ENCODE assay signal across 15 mouse cellular contexts in genomic region chr11:51935636-51936434, GRCm38 (mm10). TPM values are rescaled to one million over a fixed set of nuclear protein-coding genes. Genes with fewer than 3 reads are reported as not detected.
DNase-seq lines count a peak whose midpoint lies in the region; ATAC-seq and TF ChIP-seq lines count a peak whose summit lies in the region.
"Had no signal": no experiment of that assay in that cellular context is flagged by ENCODE, and none has a peak within 500 bp of the region (broad histone marks: within the 10 kb centered on the region; RNA-seq: fewer than 3 reads in every experiment).

No protein-coding gene starts in this region.

- TF ChIP-seq CTCF in intestine, postnatal 0 days (IDR thresholded peaks at IDR 0.05; ENCODE audit: low read depth) = peak; percentile 45; the same call in 1 of the 2 replicates

- H3K4me1 ChIP-seq in intestine, postnatal 0 days (replicated peaks; ENCODE audit: control insufficient read depth, insufficient read depth, low read length) = no peaks in the 10 kb centered on the region
- no peaks in the 10 kb centered on the region for H3K4me1 ChIP-seq in intestine, embryonic 15.5 days (replicated peaks)
- H3K4me1 ChIP-seq: midbrain, embryonic 13.5 days had no signal

- no peaks in the 10 kb centered on the region for H3K9me3 ChIP-seq in intestine, postnatal 0 days (ENCODE audit: control insufficient read depth)
- no peaks in the 10 kb centered on the region for H3K9me3 ChIP-seq in intestine, embryonic 15.5 days
- H3K9me3 ChIP-seq: midbrain, embryonic 13.5 days; neural tube, embryonic 12.5 days had no signal

- no peak for ATAC-seq in intestine, postnatal 0 days
- no peak for ATAC-seq in intestine, embryonic 15.5 days
- ATAC-seq in megakaryocyte, adult 5-6 weeks (ENCODE audit: poor library complexity, severe bottlenecking) = no peak
- ATAC-seq: forebrain, embryonic 14.5 days; midbrain, embryonic 13.5 days had no signal

- peak; percentile 40 for DNase-seq in ES-CJ7 (ENCODE audit: low read depth, low spot score)
- DNase-seq in spleen, adult 12 weeks (ENCODE audit: low spot score) = peak; percentile 37
- peak; percentile 79 for DNase-seq in thymus, postnatal 25 days
- no peak for DNase-seq in liver
- no peak for DNase-seq in kidney, postnatal 25 days
- DNase-seq: cerebellum, adult 9-11 months; gastrocnemius, postnatal 14 days; heart, postnatal 14 days; kidney, postnatal 4 days had no signal

- no peaks in the 10 kb centered on the region for H3K36me3 ChIP-seq in intestine, postnatal 0 days (ENCODE audit: control insufficient read depth, insufficient read depth)
- no peaks in the 10 kb centered on the region for H3K36me3 ChIP-seq in intestine, embryonic 15.5 days
- H3K36me3 ChIP-seq: midbrain, embryonic 13.5 days; neural tube, embryonic 12.5 days had no signal

- H3K4me3 ChIP-seq in intestine, postnatal 0 days (ENCODE audit: low read depth, low read length) = no peak overlapping the region
- H3K4me3 ChIP-seq in intestine, embryonic 15.5 days (replicated peaks) = no peak overlapping the region
- H3K4me3 ChIP-seq: midbrain, embryonic 13.5 days; neural tube, embryonic 12.5 days had no signal

- H3K27me3 ChIP-seq in intestine, postnatal 0 days (replicated peaks; ENCODE audit: control insufficient read depth, insufficient read depth, low read length) = no peaks in the 10 kb centered on the region
- no peaks in the 10 kb centered on the region for H3K27me3 ChIP-seq in intestine, embryonic 15.5 days (replicated peaks)
- H3K27me3 ChIP-seq: midbrain, embryonic 13.5 days; neural tube, embryonic 12.5 days had no signal

- no peak overlapping the region for H3K27ac ChIP-seq in intestine, postnatal 0 days (ENCODE audit: low read depth, low read length)
- no peak overlapping the region for H3K27ac ChIP-seq in intestine, embryonic 15.5 days
- H3K27ac ChIP-seq: midbrain, embryonic 13.5 days; neural tube, embryonic 12.5 days had no signal

- no peak overlapping the region for H3K4me2 ChIP-seq in intestine, postnatal 0 days (replicated peaks; ENCODE audit: low read depth)
- H3K4me2 ChIP-seq in intestine, embryonic 15.5 days (replicated peaks) = no peak overlapping the region
- H3K4me2 ChIP-seq: midbrain, embryonic 13.5 days; neural tube, embryonic 12.5 days had no signal

- 53% methylated on average over 5 of the region's 5 CpGs for WGBS in intestine, postnatal 0 days
- 57% methylated on average over 5 of the region's 5 CpGs for WGBS in intestine, embryonic 15.5 days

- no peak overlapping the region for H3K9ac ChIP-seq in intestine, postnatal 0 days (ENCODE audit: low read depth, low read length)
- H3K9ac ChIP-seq in intestine, embryonic 15.5 days = no peak overlapping the region
- H3K9ac ChIP-seq: midbrain, embryonic 13.5 days; neural tube, embryonic 12.5 days had no signal

RNA-seq across cellular contexts. Expression of gene Cdkn2aipnl, which starts 31.6 kb away (rescaled TPM):
- 49.0 and 49.8 TPM in 2 replicates for polyA plus RNA-seq in intestine, postnatal 0 days (2015; fragmentation: Nextera tagmentation; extraction: Ambion mirVana)
- polyA plus RNA-seq in intestine, embryonic 15.5 days (2015; fragmentation: Nextera tagmentation; extraction: Ambion mirVana) = 84.7 and 90.3 TPM in 2 replicates
- 66.6 and 70.7 TPM in 2 replicates for total RNA-seq in megakaryocyte, adult 5-6 weeks (2015)
- total RNA-seq in megakaryocyte, adult 5-6 weeks (2017) = 40.5 and 41.5 TPM in 2 replicates

Comparison
In these comparisons a context has a peak if more than half of its experiments do, and no peak if none do; other contexts are left out.
1. DNase-seq: peak in ES-CJ7 (single experiment), spleen, adult 12 weeks (single experiment) and thymus, postnatal 25 days (single experiment); none in liver (single experiment) and kidney, postnatal 25 days (0 of 2).